Mouse (Mus musculus) hindbrain, embryonic 14.5 days (tissue): ENCODE measurements around the gene Afg3l1. TPM values are rescaled to one million over a fixed set of nuclear protein-coding genes. Genes with fewer than 3 reads are reported as not detected.
A peak's percentile ranks its signal among the peaks of the same experiment; 100 is the strongest.
"Not testable (repeated sequence)": the region's sequence is repeated elsewhere in the genome, so short reads cannot be mapped to it uniquely, and the experiment has no call there.

Experiments
- ATAC-seq: fragments of 200-750 bp; cut with Nextera tagmentation; 2 replicates; pipeline ENCODE4 v1.8.0; 2017; ENCODE audit warnings: moderate number of reproducible peaks, mild to moderate bottlenecking, moderate TSS enrichment, moderate library complexity; ENCODE audit not compliant: low FRiP score
- DNase-seq: peaks from one replicate; pipeline ENCODE4 v3.0.0-alpha.2; 2015; ENCODE audit warnings: low spot score
- H3K27ac ChIP-seq: fragments of 300-500 bp; sonication (generic); 2 replicates; pipeline ENCODE4 v1.5.1; 2014; ENCODE audit warnings: mild to moderate bottlenecking, moderate library complexity
- H3K27me3 ChIP-seq: fragments of 300-500 bp; sonication (generic); 2 replicates; pipeline ENCODE4 v1.6.1; 2014; ENCODE audit warnings: mild to moderate bottlenecking, low read length, mixed read lengths; ENCODE audit not compliant: control insufficient read depth, insufficient read depth
- H3K36me3 ChIP-seq: fragments of 300-500 bp; sonication (generic); replicated peaks from 2 replicates; pipeline ENCODE4 v1.6.1; 2014; ENCODE audit not compliant: control insufficient read depth, insufficient read depth
- H3K4me1 ChIP-seq: fragments of 300-500 bp; sonication (generic); replicated peaks from 2 replicates; pipeline ENCODE4 v1.6.1; 2014; ENCODE audit warnings: antibody characterized with exemption, low read length, mixed read lengths; ENCODE audit not compliant: control insufficient read depth, insufficient read depth
- H3K4me2 ChIP-seq: fragments of 300-500 bp; sonication (generic); replicated peaks from 2 replicates; pipeline ENCODE4 v1.6.1; 2014; ENCODE audit warnings: mild to moderate bottlenecking, moderate library complexity
- H3K4me3 ChIP-seq: fragments of 300-500 bp; sonication (generic); replicated peaks from 2 replicates; pipeline ENCODE4 v1.5.1; 2014; ENCODE audit warnings: mild to moderate bottlenecking, low read length
- H3K9ac ChIP-seq: fragments of 300-500 bp; sonication (generic); 2 replicates; pipeline ENCODE4 v1.6.1; 2014
- H3K9me3 ChIP-seq: fragments of 300-500 bp; sonication (generic); 2 replicates; pipeline ENCODE4 v1.6.1; 2016; ENCODE audit warnings: low read length; ENCODE audit not compliant: control insufficient read depth
- WGBS: fragments of 180-500 bp; shearing (Covaris S2); extraction: QIAGEN DNeasy Blood & Tissue Kit; methylation state at CpG from one replicate; pipeline ENCODE4 v1.1.7; 2014; 5-methylcytosine and 5-hydroxymethylcytosine counted together
- polyA plus RNA-seq: library from polyadenylated mRNA; unstranded; fragments of >200 nt; fragmentation: Nextera tagmentation; extraction: Ambion mirVana; gene quantifications from 2 replicates; pipeline ENCODE4 v1.2.1, GENCODE M21; 2014

Afg3l1 gene
- polyA plus RNA-seq, 1 experiment from 2014 or later = 36.5 TPM

GRCm38 (mm10) chr8:123453951-123454350, 23.8 kb upstream of the Afg3l1 start:
- H3K4me2 ChIP-seq = no peak overlapping the region
- 87% methylated on average over 5 of the region's 5 CpGs for WGBS
- ATAC-seq = no peak
- H3K4me3 ChIP-seq = no peak overlapping the region
- no peak overlapping the region for H3K27ac ChIP-seq
- no peaks in the 10 kb centered on the region for H3K4me1 ChIP-seq
- no peak for DNase-seq
- no peaks in the 10 kb centered on the region for H3K27me3 ChIP-seq
- H3K36me3 ChIP-seq = peaks cover 97% of the 10 kb centered on the region
- no peak overlapping the region for H3K9ac ChIP-seq
- H3K9me3 ChIP-seq = no peaks in the 10 kb centered on the region

- Histone ChIP-seq H3K27ac (no peak overlapping the region), H3K9me3 (no peaks in the 10 kb centered on the region), H3K4me2 (no peak overlapping the region), H3K36me3 (peaks cover 97% of the 10 kb centered on the region), H3K9ac (no peak overlapping the region), H3K4me1 (no peaks in the 10 kb centered on the region), H3K4me3 (no peak overlapping the region), H3K27me3 (no peaks in the 10 kb centered on the region)
- 94% methylated on average over 6 of the region's 6 CpGs for WGBS
- no peak for DNase-seq
- ATAC-seq = no peak
Measured at GRCm38 (mm10) chr8:123454559-123454958, 23.1 kb upstream of the Afg3l1 start.

GRCm38 (mm10) chr8:123463651-123464050, 14.1 kb upstream of the Afg3l1 start:
- no peaks in the 10 kb centered on the region for H3K4me1 ChIP-seq
- WGBS = 91% methylated on average over 4 of the region's 4 CpGs
- no peak overlapping the region for H3K27ac ChIP-seq
- ATAC-seq (no peak), DNase-seq (no peak)
- no peak overlapping the region for H3K9ac ChIP-seq
- H3K4me3 ChIP-seq = no peak overlapping the region
- no peaks in the 10 kb centered on the region for H3K27me3 ChIP-seq
- no peak overlapping the region for H3K4me2 ChIP-seq
- H3K36me3 ChIP-seq = peaks cover 40% of the 10 kb centered on the region
- H3K9me3 ChIP-seq = no peaks in the 10 kb centered on the region

GRCm38 (mm10) chr8:123467476-123467875, 10.2 kb upstream of the Afg3l1 start:
- Histone ChIP-seq H3K27me3 (no peaks in the 10 kb centered on the region), H3K4me1 (no peaks in the 10 kb centered on the region), H3K27ac (no peak overlapping the region), H3K4me3 (no peak overlapping the region), H3K9ac (no peak overlapping the region), H3K4me2 (no peak overlapping the region), H3K36me3 (peaks cover 6% of the 10 kb centered on the region), H3K9me3 (no peaks in the 10 kb centered on the region)
- no peak for ATAC-seq
- WGBS = 81% methylated on average over 3 of the region's 3 CpGs
- DNase-seq = no peak

GRCm38 (mm10) chr8:123472991-123473390, 4.7 kb upstream of the Afg3l1 start:
- H3K27me3 ChIP-seq, H3K4me2 ChIP-seq, DNase-seq, H3K4me3 ChIP-seq, H3K4me1 ChIP-seq, H3K36me3 ChIP-seq, H3K27ac ChIP-seq, ATAC-seq, H3K9me3 ChIP-seq, H3K9ac ChIP-seq: not testable (repeated sequence)
- WGBS = 82% methylated on average over 6 of the region's 6 CpGs

- ATAC-seq, H3K36me3 ChIP-seq, H3K9me3 ChIP-seq, H3K9ac ChIP-seq, H3K4me3 ChIP-seq, DNase-seq, H3K27me3 ChIP-seq, H3K27ac ChIP-seq, H3K4me2 ChIP-seq: not testable (repeated sequence)
- H3K4me1 ChIP-seq = peaks cover 16% of the 10 kb centered on the region
- WGBS = 69% methylated on average over 5 of the region's 5 CpGs
Measured at GRCm38 (mm10) chr8:123474549-123474948, 3.2 kb upstream of the Afg3l1 start.

- Histone ChIP-seq H3K4me3 (peak overlapping the region; percentile 88), H3K4me1 (peaks cover 16% of the 10 kb centered on the region), H3K36me3 (peaks cover 19% of the 10 kb centered on the region), H3K4me2 (peak overlapping the region; percentile 94), H3K27me3 (no peaks in the 10 kb centered on the region), H3K9ac (peak overlapping the region; percentile 89), H3K9me3 (no peaks in the 10 kb centered on the region), H3K27ac (peak overlapping the region; percentile 99)
- DNase-seq = peak; percentile 53
- 6% methylated on average over 34 of the region's 34 CpGs for WGBS
- ATAC-seq = peak; percentile 68
Measured at GRCm38 (mm10) chr8:123476911-123477736, 579 bp upstream of the Afg3l1 start.

GRCm38 (mm10) chr8:123478456-123479218, 934 bp downstream of the Afg3l1 start:
- DNase-seq = peak; percentile 48

GRCm38 (mm10) chr8:123482627-123483026, 4.9 kb downstream of the Afg3l1 start:
- WGBS = 83% methylated on average over 7 of the region's 7 CpGs

More at GRCm38 (mm10) chr8:123478456-123479218, 934 bp downstream of the Afg3l1 start:
- Histone ChIP-seq H3K4me3 (peak overlapping the region; percentile 88), H3K27me3 (no peaks in the 10 kb centered on the region), H3K9ac (peak overlapping the region; percentile 89), H3K36me3 (peaks cover 30% of the 10 kb centered on the region), H3K4me2 (peak overlapping the region; percentile 94), H3K27ac (peak overlapping the region; percentile 99), H3K9me3 (no peaks in the 10 kb centered on the region), H3K4me1 (peaks cover 16% of the 10 kb centered on the region)
- ATAC-seq = no peak
- WGBS = 40% methylated on average over 16 of the region's 16 CpGs

More at GRCm38 (mm10) chr8:123482627-123483026, 4.9 kb downstream of the Afg3l1 start:
- peaks cover 10% of the 10 kb centered on the region for H3K4me1 ChIP-seq
- peaks cover 65% of the 10 kb centered on the region for H3K36me3 ChIP-seq
- DNase-seq (no peak), ATAC-seq (no peak)
- H3K4me3 ChIP-seq = no peak overlapping the region
- no peak overlapping the region for H3K27ac ChIP-seq
- no peaks in the 10 kb centered on the region for H3K27me3 ChIP-seq
- H3K4me2 ChIP-seq = no peak overlapping the region
- no peaks in the 10 kb centered on the region for H3K9me3 ChIP-seq
- H3K9ac ChIP-seq = no peak overlapping the region
